Mouse (Mus musculus) hindbrain, postnatal 0 days (tissue): ENCODE measurements around the gene Shb. TPM values are rescaled to one million over a fixed set of nuclear protein-coding genes. Genes with fewer than 3 reads are reported as not detected.
A peak's percentile ranks its signal among the peaks of the same experiment; 100 is the strongest.

Source experiments
- ATAC-seq: fragments of 200-750 bp; cut with Nextera tagmentation; 2 replicates; pipeline ENCODE4 v1.8.0; 2017; ENCODE audit warnings: mild to moderate bottlenecking, moderate TSS enrichment, moderate library complexity
- DNase-seq: peaks from one replicate; pipeline ENCODE4 v3.0.0-alpha.2; 2015; ENCODE audit warnings: low spot score
- H3K27ac ChIP-seq: fragments of 300-500 bp; sonication (generic); 2 replicates; pipeline ENCODE4 v1.5.1; 2014; ENCODE audit warnings: mild to moderate bottlenecking
- H3K27me3 ChIP-seq: fragments of 300-500 bp; sonication (generic); 2 replicates; pipeline ENCODE4 v1.6.1; 2014; ENCODE audit warnings: low read length, mixed read lengths; ENCODE audit not compliant: insufficient read depth
- H3K36me3 ChIP-seq: fragments of 300-500 bp; sonication (generic); 2 replicates; pipeline ENCODE4 v1.6.1; 2014; ENCODE audit warnings: low read length, mixed read lengths; ENCODE audit not compliant: insufficient read depth
- H3K4me1 ChIP-seq: fragments of 300-500 bp; sonication (generic); 2 replicates; pipeline ENCODE4 v1.6.1; 2014; ENCODE audit warnings: antibody characterized with exemption, low read length, mixed read lengths; ENCODE audit not compliant: insufficient read depth
- H3K4me2 ChIP-seq: fragments of 300-500 bp; sonication (generic); 2 replicates; pipeline ENCODE4 v1.6.1; 2014; ENCODE audit warnings: low read depth, mild to moderate bottlenecking, low read length, moderate library complexity, mixed read lengths
- H3K4me3 ChIP-seq: fragments of 300-500 bp; sonication (generic); 2 replicates; pipeline ENCODE4 v1.5.1; 2014; ENCODE audit warnings: low read length
- H3K9ac ChIP-seq: fragments of 300-500 bp; sonication (generic); replicated peaks from 2 replicates; pipeline ENCODE4 v1.6.1; 2014; ENCODE audit warnings: mild to moderate bottlenecking, low read length, moderate library complexity, mixed read lengths
- H3K9me3 ChIP-seq: fragments of 300-500 bp; sonication (generic); 2 replicates; pipeline ENCODE4 v1.6.1; 2016; ENCODE audit warnings: low read length, mixed read lengths
- CTCF ChIP-seq: IDR thresholded peaks from 2 replicates; pipeline ENCODE4 v1.5.1; 2016; ENCODE audit warnings: antibody characterized with exemption, control low read depth, low read depth
- WGBS: fragments of 180-500 bp; shearing (Covaris S2); extraction: QIAGEN DNeasy Blood & Tissue Kit; methylation state at CpG from one replicate; pipeline ENCODE4 v1.1.7; 2014; 5-methylcytosine and 5-hydroxymethylcytosine counted together
- polyA plus RNA-seq: library from polyadenylated mRNA; unstranded; fragments of >200 nt; fragmentation: Nextera tagmentation; extraction: Ambion mirVana; gene quantifications from 2 replicates; pipeline ENCODE4 v1.2.1, GENCODE M21; 2015
- total RNA-seq: library from RNA; depleted of rRNA; stranded (reverse); fragments of >200 nt; gene quantifications from 2 replicates; pipeline ENCODE4 v1.2.3, GENCODE M21; 2014

Shb gene
- total and polyA plus RNA-seq, 2 experiments from 2014 or later, result 6.1 to 33.6 TPM

- Histone ChIP-seq H3K9me3 (no peaks in the 10 kb centered on the region), H3K36me3 (no peaks in the 10 kb centered on the region), H3K4me2 (no peak overlapping the region), H3K9ac (no peak overlapping the region), H3K4me3 (no peak overlapping the region), H3K27ac (no peak overlapping the region), H3K4me1 (peaks cover 45% of the 10 kb centered on the region), H3K27me3 (no peaks in the 10 kb centered on the region)
- TF ChIP-seq CTCF, result no peak
- WGBS, result 50% methylated on average over 16 of the region's 16 CpGs
- ATAC-seq (no peak), DNase-seq (no peak)
Observed at GRCm38 (mm10) chr4:45491685-45492601, 40.3 kb downstream of the Shb start.

- no peak overlapping the region for H3K27ac ChIP-seq
- ATAC-seq, result no peak
- no peaks in the 10 kb centered on the region for H3K36me3 ChIP-seq
- no peak overlapping the region for H3K9ac ChIP-seq
- peaks cover 45% of the 10 kb centered on the region for H3K4me1 ChIP-seq
- TF ChIP-seq CTCF, result no peak
- 48% methylated on average over 6 of the region's 6 CpGs for WGBS
- no peak overlapping the region for H3K4me2 ChIP-seq
- no peak for DNase-seq
- H3K4me3 ChIP-seq, result no peak overlapping the region
- H3K27me3 ChIP-seq, result no peaks in the 10 kb centered on the region
- no peaks in the 10 kb centered on the region for H3K9me3 ChIP-seq
Observed at GRCm38 (mm10) chr4:45491119-45491679, 41.1 kb downstream of the Shb start.

GRCm38 (mm10) chr4:45490036-45490752 lies 42.1 kb downstream of the Shb start:
- Histone ChIP-seq H3K9ac (no peak overlapping the region), H3K4me1 (peaks cover 45% of the 10 kb centered on the region), H3K9me3 (no peaks in the 10 kb centered on the region), H3K27me3 (no peaks in the 10 kb centered on the region), H3K36me3 (no peaks in the 10 kb centered on the region), H3K4me2 (no peak overlapping the region), H3K4me3 (no peak overlapping the region), H3K27ac (no peak overlapping the region)
- DNase-seq, result no peak
- WGBS, result 27% methylated on average over 8 of the region's 8 CpGs
- TF ChIP-seq CTCF, result no peak
- no peak for ATAC-seq

- Histone ChIP-seq H3K36me3 (no peaks in the 10 kb centered on the region), H3K27ac (no peak overlapping the region), H3K9ac (no peak overlapping the region), H3K4me2 (0 out of 2 replicates have a peak overlapping the region, but pooled peaks have one; percentile 14), H3K9me3 (no peaks in the 10 kb centered on the region), H3K27me3 (no peaks in the 10 kb centered on the region), H3K4me3 (no peak overlapping the region), H3K4me1 (peaks cover 44% of the 10 kb centered on the region)
- TF ChIP-seq CTCF, result no peak
- peak; percentile 69 for DNase-seq
- 21% methylated on average over 18 of the region's 18 CpGs for WGBS
- ATAC-seq, result peak; percentile 22; the same call in 1 of the 2 replicates
Observed at GRCm38 (mm10) chr4:45489141-45490035, 42.9 kb downstream of the Shb start.

GRCm38 (mm10) chr4:45487681-45488081 lies 44.6 kb downstream of the Shb start:
- Histone ChIP-seq H3K36me3 (no peaks in the 10 kb centered on the region), H3K9me3 (no peaks in the 10 kb centered on the region), H3K27me3 (no peaks in the 10 kb centered on the region; the same call in 1 of the 2 replicates), H3K4me2 (no peak overlapping the region), H3K4me1 (peaks cover 28% of the 10 kb centered on the region), H3K4me3 (no peak overlapping the region), H3K27ac (no peak overlapping the region), H3K9ac (no peak overlapping the region)
- peak; percentile 67 for DNase-seq
- no peak; the same call in 1 of the 2 replicates for ATAC-seq
- WGBS, result 29% methylated on average over 6 of the region's 6 CpGs
- TF ChIP-seq CTCF, result no peak

- TF ChIP-seq CTCF, result no peak
- no peak overlapping the region for H3K4me3 ChIP-seq
- H3K4me2 ChIP-seq, result no peak overlapping the region
- DNase-seq (no peak), ATAC-seq (no peak)
- WGBS, result 73% methylated on average over 5 of the region's 5 CpGs
- peaks cover 14% of the 10 kb centered on the region for H3K4me1 ChIP-seq
- H3K27me3 ChIP-seq, result no peaks in the 10 kb centered on the region; the same call in 1 of the 2 replicates
- H3K27ac ChIP-seq, result no peak overlapping the region
- H3K9me3 ChIP-seq, result no peaks in the 10 kb centered on the region
- no peak overlapping the region for H3K9ac ChIP-seq
- H3K36me3 ChIP-seq, result no peaks in the 10 kb centered on the region
Observed at GRCm38 (mm10) chr4:45485024-45485423, 47.2 kb downstream of the Shb start.
